Mouse (Mus musculus) stomach, embryonic 16.5 days (tissue): ENCODE results near the gene Slc37a1. TPM values are rescaled to one million over a fixed set of nuclear protein-coding genes. Genes with fewer than 3 reads are reported as not detected.

Experiments used
- ATAC-seq: fragments of 200-750 bp; cut with Nextera tagmentation; 2 replicates; pipeline ENCODE4 v1.8.0; 2017; ENCODE audit warnings: moderate number of reproducible peaks, moderate TSS enrichment; ENCODE audit not compliant: insufficient read depth, low FRiP score
- H3K27ac ChIP-seq: fragments of 300-500 bp; sonication (generic); 2 replicates; pipeline ENCODE4 v1.5.1; 2014; ENCODE audit warnings: low read length
- H3K27me3 ChIP-seq: fragments of 300-500 bp; sonication (generic); 2 replicates; pipeline ENCODE4 v1.6.1; 2014; ENCODE audit warnings: low read length, control low read depth, mixed read lengths; ENCODE audit not compliant: control insufficient read depth, insufficient read depth
- H3K36me3 ChIP-seq: fragments of 300-500 bp; sonication (generic); 2 replicates; pipeline ENCODE4 v1.6.1; 2014; ENCODE audit warnings: low read length; ENCODE audit not compliant: control insufficient read depth, insufficient read depth
- H3K4me1 ChIP-seq: fragments of 300-500 bp; sonication (generic); 2 replicates; pipeline ENCODE4 v1.6.1; 2014; ENCODE audit warnings: low read length, control low read depth, mixed read lengths; ENCODE audit not compliant: control insufficient read depth, insufficient read depth
- H3K4me2 ChIP-seq: fragments of 300-500 bp; sonication (generic); 2 replicates; pipeline ENCODE4 v1.6.1; 2014; ENCODE audit warnings: low read depth, low read length, mixed read lengths
- H3K4me3 ChIP-seq: fragments of 300-500 bp; sonication (generic); replicated peaks from 2 replicates; pipeline ENCODE4 v1.5.1; 2014; ENCODE audit warnings: mild to moderate bottlenecking, low read length
- H3K9ac ChIP-seq: fragments of 300-500 bp; sonication (generic); 2 replicates; pipeline ENCODE4 v1.6.1; 2014; ENCODE audit warnings: low read length
- H3K9me3 ChIP-seq: fragments of 300-500 bp; sonication (generic); replicated peaks from 2 replicates; pipeline ENCODE4 v1.6.1; 2016; ENCODE audit warnings: low read length, control low read depth; ENCODE audit not compliant: control insufficient read depth
- WGBS: fragments of 180-500 bp; shearing (Covaris S2); extraction: QIAGEN DNeasy Blood & Tissue Kit; methylation state at CpG from one replicate; pipeline ENCODE4 v1.1.7; 2014; 5-methylcytosine and 5-hydroxymethylcytosine counted together
- polyA plus RNA-seq: library from polyadenylated mRNA; unstranded; fragments of >200 nt; fragmentation: Nextera tagmentation; extraction: Ambion mirVana; gene quantifications from 2 replicates; pipeline ENCODE4 v1.2.1, GENCODE M21; 2015

The Slc37a1 gene
- polyA plus RNA-seq, 1 experiment from 2014 or later = 16.1 TPM

- ATAC-seq = peak; percentile 92
- no peak overlapping the region for H3K4me3 ChIP-seq
- no peaks in the 10 kb centered on the region for H3K9me3 ChIP-seq
- H3K4me2 ChIP-seq = no peak overlapping the region; the same call in 1 of the 2 replicates
- H3K9ac ChIP-seq = peak overlapping the region; percentile 38; the same call in 1 of the 2 replicates
- H3K4me1 ChIP-seq = no peaks in the 10 kb centered on the region
- 31% methylated on average over 12 of the region's 12 CpGs for WGBS
- H3K36me3 ChIP-seq = no peaks in the 10 kb centered on the region
- H3K27me3 ChIP-seq = no peaks in the 10 kb centered on the region
- H3K27ac ChIP-seq = peak overlapping the region; percentile 94
Observed at GRCm38 (mm10) chr17:31304895-31305775, 18.5 kb downstream of the Slc37a1 start.

GRCm38 (mm10) chr17:31305776-31306120 is 19.2 kb downstream of the Slc37a1 start:
- Histone ChIP-seq H3K9ac (peak overlapping the region; percentile 7; the same call in 1 of the 2 replicates), H3K9me3 (no peaks in the 10 kb centered on the region), H3K27ac (peak overlapping the region; percentile 94), H3K4me1 (no peaks in the 10 kb centered on the region), H3K4me3 (no peak overlapping the region), H3K36me3 (peaks cover 4% of the 10 kb centered on the region; the same call in 1 of the 2 replicates), H3K4me2 (no peak overlapping the region), H3K27me3 (no peaks in the 10 kb centered on the region)
- ATAC-seq = no peak
- WGBS = 43% methylated on average over 5 of the region's 5 CpGs

- no peaks in the 10 kb centered on the region for H3K9me3 ChIP-seq
- ATAC-seq = no peak
- peak overlapping the region; percentile 38 for H3K27ac ChIP-seq
- H3K4me2 ChIP-seq = no peak overlapping the region
- H3K4me1 ChIP-seq = no peaks in the 10 kb centered on the region
- peaks cover 4% of the 10 kb centered on the region; the same call in 1 of the 2 replicates for H3K36me3 ChIP-seq
- no peaks in the 10 kb centered on the region for H3K27me3 ChIP-seq
- WGBS = 78% methylated on average over 3 of the region's 3 CpGs
- H3K4me3 ChIP-seq = no peak overlapping the region
- no peak overlapping the region for H3K9ac ChIP-seq
Observed at GRCm38 (mm10) chr17:31307756-31308155, 21.2 kb downstream of the Slc37a1 start.

GRCm38 (mm10) chr17:31308291-31308816 is 21.8 kb downstream of the Slc37a1 start:
- Histone ChIP-seq H3K4me3 (no peak overlapping the region), H3K4me1 (no peaks in the 10 kb centered on the region), H3K27ac (peak overlapping the region; percentile 38), H3K4me2 (no peak overlapping the region), H3K9me3 (no peaks in the 10 kb centered on the region), H3K36me3 (peaks cover 4% of the 10 kb centered on the region; the same call in 1 of the 2 replicates), H3K9ac (no peak overlapping the region), H3K27me3 (no peaks in the 10 kb centered on the region)
- ATAC-seq = peak; percentile 30; the same call in 1 of the 2 replicates
- 69% methylated on average over 7 of the region's 7 CpGs for WGBS

GRCm38 (mm10) chr17:31309281-31309793 is 22.7 kb downstream of the Slc37a1 start:
- Histone ChIP-seq H3K27ac (no peak overlapping the region), H3K9me3 (no peaks in the 10 kb centered on the region)
- 40% methylated on average over 6 of the region's 6 CpGs for WGBS

GRCm38 (mm10) chr17:31311047-31311446 is 24.5 kb downstream of the Slc37a1 start:
- H3K4me1 ChIP-seq = peaks cover 7% of the 10 kb centered on the region; the same call in 1 of the 2 replicates
- WGBS = 71% methylated on average over 9 of the region's 9 CpGs
- H3K27me3 ChIP-seq = no peaks in the 10 kb centered on the region
- no peaks in the 10 kb centered on the region for H3K9me3 ChIP-seq
- H3K27ac ChIP-seq = no peak overlapping the region
- H3K4me3 ChIP-seq = no peak overlapping the region
- no peak overlapping the region for H3K9ac ChIP-seq
- no peak overlapping the region for H3K4me2 ChIP-seq
- peaks cover 4% of the 10 kb centered on the region; the same call in 1 of the 2 replicates for H3K36me3 ChIP-seq
- ATAC-seq = no peak

More at GRCm38 (mm10) chr17:31309281-31309793, 22.7 kb downstream of the Slc37a1 start:
- H3K4me2 ChIP-seq = no peak overlapping the region
- H3K36me3 ChIP-seq = peaks cover 4% of the 10 kb centered on the region; the same call in 1 of the 2 replicates
- H3K4me1 ChIP-seq = no peaks in the 10 kb centered on the region
- no peak overlapping the region for H3K9ac ChIP-seq
- no peak overlapping the region for H3K4me3 ChIP-seq
- no peaks in the 10 kb centered on the region for H3K27me3 ChIP-seq
- ATAC-seq = no peak

- no peak overlapping the region for H3K4me3 ChIP-seq
- peaks cover 7% of the 10 kb centered on the region; the same call in 1 of the 2 replicates for H3K4me1 ChIP-seq
- no peaks in the 10 kb centered on the region for H3K9me3 ChIP-seq
- ATAC-seq = no peak
- 72% methylated on average over 10 of the region's 10 CpGs for WGBS
- no peak overlapping the region for H3K4me2 ChIP-seq
- no peak overlapping the region for H3K27ac ChIP-seq
- H3K27me3 ChIP-seq = no peaks in the 10 kb centered on the region
- H3K36me3 ChIP-seq = peaks cover 4% of the 10 kb centered on the region; the same call in 1 of the 2 replicates
- no peak overlapping the region for H3K9ac ChIP-seq
Observed at GRCm38 (mm10) chr17:31312648-31313047, 26.1 kb downstream of the Slc37a1 start.

GRCm38 (mm10) chr17:31315046-31315792 is 28.6 kb downstream of the Slc37a1 start:
- 38% methylated on average over 13 of the region's 13 CpGs for WGBS
- no peak overlapping the region for H3K4me3 ChIP-seq
- H3K27ac ChIP-seq = peak overlapping the region; percentile 56
- H3K4me1 ChIP-seq = peaks cover 9% of the 10 kb centered on the region; the same call in 1 of the 2 replicates
- H3K36me3 ChIP-seq = peaks cover 3% of the 10 kb centered on the region; the same call in 1 of the 2 replicates
- 0 out of 2 replicates have a peak overlapping the region, but pooled peaks have one; percentile 3 for H3K9ac ChIP-seq
- H3K4me2 ChIP-seq = no peak overlapping the region
- ATAC-seq = no peak
- H3K27me3 ChIP-seq = no peaks in the 10 kb centered on the region
- no peaks in the 10 kb centered on the region for H3K9me3 ChIP-seq
